Mouse (Mus musculus): ENCODE results near the gene Lypd3. TPM values are rescaled to one million over a fixed set of nuclear protein-coding genes. Genes with fewer than 3 reads are reported as not detected.

Lypd3 gene
- total RNA-seq (2023), result under 1 TPM; 0.33 to 0.64 TPM

GRCm38 (mm10) chr7:24636264-24636663 is at the start of gene Lypd3:
Lypd3 (plus strand) TSS chr7:24636550.

DNA sequence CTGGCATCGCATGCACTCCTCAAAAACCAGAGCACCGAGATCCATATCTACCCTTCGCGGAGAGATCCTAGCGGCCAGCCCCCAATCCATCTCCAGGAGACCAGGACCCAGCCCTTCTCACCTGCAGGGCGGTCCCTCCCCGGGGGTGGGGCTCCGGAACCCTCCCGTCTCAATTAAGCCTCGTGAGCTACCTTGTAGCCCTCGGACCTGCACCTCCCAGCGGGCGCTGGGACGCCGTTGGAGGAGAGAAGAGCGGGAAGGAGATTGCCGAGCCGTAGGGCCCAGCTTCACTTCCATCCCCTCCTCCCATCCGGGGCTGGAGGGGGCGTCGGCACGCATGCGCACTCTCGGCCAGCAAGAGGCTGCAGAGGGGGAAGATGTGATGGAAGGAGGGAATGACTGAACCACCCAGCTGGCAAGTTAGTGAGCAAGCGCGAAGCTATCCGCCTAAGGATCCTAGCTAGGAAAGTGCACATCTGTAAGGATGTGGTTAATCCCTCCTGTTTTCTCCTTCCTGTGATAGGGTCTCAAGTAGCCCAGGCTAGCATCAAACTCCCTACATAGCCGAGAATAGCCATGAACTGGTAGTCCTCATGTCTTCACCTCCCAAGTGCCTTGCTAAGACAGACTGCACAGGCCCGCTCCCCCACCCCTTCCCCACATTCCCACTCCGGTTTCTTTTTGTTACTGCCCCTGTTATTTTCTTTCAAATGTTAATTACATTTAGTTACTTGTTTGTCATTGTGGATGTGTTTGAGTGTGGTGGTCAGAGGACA is 48.8 kb upstream of the Lypd3 start, which contains the start of the genes Ethe1 and Zfp575:
Gene Ethe1, plus strand, starts transcription at position 214 of the 776 bp plus-strand sequence.
Gene Zfp575, minus strand, starts transcription at position 312 of the 776 bp plus-strand sequence.

GRCm38 (mm10) chr7:24610144-24610878 is 26.0 kb upstream of the Lypd3 start, which contains the start of gene Phldb3:
Phldb3 (plus strand) TSS chr7:24610763.

DNA sequence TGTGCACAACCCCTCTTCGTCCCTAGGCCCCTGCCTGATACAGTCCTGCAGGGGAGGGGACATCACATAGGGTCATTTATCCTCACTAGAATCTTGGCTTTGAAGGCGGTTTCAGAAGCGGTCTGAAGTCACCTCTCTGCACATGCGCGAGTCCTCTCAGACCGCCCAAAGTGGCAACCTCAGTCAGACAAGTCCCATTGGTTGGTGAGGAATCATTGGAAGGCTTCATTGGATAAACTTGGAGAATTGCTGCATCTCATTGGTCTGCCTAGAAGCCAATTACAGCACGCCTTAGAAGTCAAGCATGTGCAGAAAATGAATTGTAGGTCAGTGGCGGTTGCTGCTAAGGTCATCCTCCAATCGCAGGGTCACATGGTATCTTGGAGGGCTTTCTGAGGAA is 40.2 kb downstream of the Lypd3 start, which contains the start of gene Tex101:
Gene Tex101, minus strand, starts transcription at position 101 of the 400 bp plus-strand sequence.

Other genes with a start within 250 kb of the Lypd3 start
- gene Smg9, start 236.9 kb upstream of the Lypd3 start, total RNA-seq (2023), result 10 to 100 TPM; 77.0 to 91.8 TPM
- 1 to 10 TPM; 5.0 to 7.7 TPM for gene Irgc1, start 184.3 kb upstream of the Lypd3 start, total RNA-seq (2023)
- gene Plaur, start 174.1 kb upstream of the Lypd3 start, total RNA-seq (2023), result 100 to 1,000 TPM; 432 to 444 TPM
- 1 to 10 TPM; 1.1 to 1.3 TPM for gene Cadm4, start 154.5 kb upstream of the Lypd3 start, total RNA-seq (2023)
- gene Zfp428, start 129.5 kb upstream of the Lypd3 start, total RNA-seq (2023), result 1 to 10 TPM in 1 of 2 experiments, under 1 TPM in 1; 0.93 to 1.3 TPM
- not detected for gene AC161166.1, start 124.1 kb upstream of the Lypd3 start, total RNA-seq (2023)
- 10 to 100 TPM; 24.8 to 25.6 TPM for gene Irgq, start 105.9 kb upstream of the Lypd3 start, total RNA-seq (2023)
- under 1 TPM in 1 of 2 experiments, not detected in 1; 0.67 TPM for gene Pinlyp, start 90.4 kb upstream of the Lypd3 start, total RNA-seq (2023)
- gene Xrcc1, start 90.3 kb upstream of the Lypd3 start, total RNA-seq (2023), result 100 to 1,000 TPM in 1 of 2 experiments, 10 to 100 TPM in 1; 93.4 to 102 TPM
- 10 to 100 TPM; 12.1 to 13.1 TPM for gene Ethe1, start 49.0 kb upstream of the Lypd3 start, total RNA-seq (2023)
- not detected for gene Zfp575, start 48.9 kb upstream of the Lypd3 start, total RNA-seq (2023)
- gene Phldb3, start 25.8 kb upstream of the Lypd3 start, total RNA-seq (2023), result 10 to 100 TPM; 28.9 to 29.4 TPM
- not detected for gene Tex101, start 40.1 kb downstream of the Lypd3 start, total RNA-seq (2023)
- not detected for gene BC049730, start 72.7 kb downstream of the Lypd3 start, total RNA-seq (2023)
- gene Gm4763, start 90.4 kb downstream of the Lypd3 start, total RNA-seq (2023), result not detected
- gene Cd177, start 123.8 kb downstream of the Lypd3 start, total RNA-seq (2023), result under 1 TPM in 1 of 2 experiments, not detected in 1; 0.38 TPM
- not detected for gene Ceacam10, start 140.7 kb downstream of the Lypd3 start, total RNA-seq (2023)
- gene Gm9844, start 225.7 kb downstream of the Lypd3 start, total RNA-seq (2023), result not detected
- gene Lypd4, start 233.4 kb downstream of the Lypd3 start, total RNA-seq (2023), result not detected
- gene Dmrtc2, start 233.5 kb downstream of the Lypd3 start, total RNA-seq (2023), result not detected
- gene Rps19, start 247.8 kb downstream of the Lypd3 start, total RNA-seq (2023), result 1,000 to 10,000 TPM; 2,670 to 2,732 TPM